Mouse (Mus musculus): Measurements from ENCODE around the gene BC028528.
"Not testable (repeated sequence)": the region's sequence is repeated elsewhere in the genome, so short reads cannot be mapped to it uniquely, and the experiment has no call there.

BC028528 gene

DNA sequence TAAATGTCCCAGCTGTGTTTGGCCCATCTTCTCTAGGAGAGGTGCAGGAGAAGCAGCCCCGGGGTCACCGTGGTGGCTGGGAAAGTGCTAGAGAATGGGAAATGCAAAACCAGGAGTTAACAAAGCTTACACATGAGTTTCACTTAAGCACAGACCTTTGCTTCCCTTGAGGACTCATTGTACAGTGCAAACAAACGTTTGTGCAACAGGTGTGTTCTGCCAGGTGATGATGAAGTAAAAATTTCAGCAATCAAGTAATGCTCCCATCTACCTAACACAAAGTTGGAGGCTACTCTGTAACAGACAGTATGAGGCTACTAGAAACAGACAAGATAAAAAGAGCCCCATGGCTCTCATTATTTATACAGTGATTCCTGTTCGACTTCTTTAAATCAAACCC lies 12.7 kb downstream of the BC028528 start:
- in situ Hi-C loops (cut with MboI, MseI), result no loop called here

DNA sequence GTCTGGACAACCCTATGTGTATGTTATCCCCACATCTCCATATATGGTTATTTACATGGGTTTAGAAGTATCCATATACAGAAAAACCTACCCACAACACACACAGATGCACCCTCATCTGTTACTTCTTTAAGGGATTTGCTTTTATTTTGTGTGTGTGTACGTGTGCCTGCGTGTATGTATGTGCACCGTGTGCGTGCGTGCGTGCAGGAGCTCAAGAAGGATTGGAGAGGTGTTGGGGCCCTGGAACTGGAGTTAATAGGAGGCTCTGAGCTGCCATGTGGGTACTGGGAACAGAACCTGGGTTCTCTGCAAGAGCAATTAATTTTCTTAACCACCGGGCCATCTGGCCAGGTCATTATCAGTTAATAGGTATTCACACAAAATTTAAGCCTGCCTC lies 19.8 kb downstream of the BC028528 start:
- in situ Hi-C loops (cut with MboI, MseI), result no loop called here

GRCm38 (mm10) chr3:95871392-95871867 lies 20.4 kb downstream of the BC028528 start, which contains the start of gene Mrps21:
TSS of gene Mrps21 (minus strand) at chr3:95871519.
- in situ Hi-C loops (cut with MboI, MseI), result no loop called here

DNA sequence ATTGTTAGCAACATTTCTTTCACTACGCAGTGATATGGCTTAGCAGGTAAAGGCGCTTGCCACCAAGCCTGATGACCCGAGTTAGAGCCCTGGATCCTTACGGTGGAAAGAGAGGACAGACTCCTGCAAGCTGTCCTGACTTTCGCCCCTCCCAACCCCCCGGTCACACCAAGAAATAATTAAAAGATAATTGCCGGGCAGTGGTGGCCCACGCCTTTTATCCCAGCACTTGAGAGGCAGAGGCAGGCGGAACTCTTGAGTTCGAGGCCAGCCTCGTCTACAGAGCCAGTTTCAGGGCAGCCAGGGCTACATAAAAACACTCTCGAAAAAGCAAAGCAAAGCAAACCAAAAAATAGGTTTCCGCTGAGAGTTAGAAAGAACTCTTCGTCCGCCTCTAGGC lies 20.8 kb downstream of the BC028528 start:
- in situ Hi-C loops (cut with MboI, MseI), result no loop called here

- in situ Hi-C loops (cut with MboI, MseI), result no loop called here
Measured at GRCm38 (mm10) chr3:95867408-95867807, 24.4 kb downstream of the BC028528 start.

GRCm38 (mm10) chr3:95866071-95866470 lies 25.7 kb downstream of the BC028528 start:
- in situ Hi-C loops (cut with MboI, MseI), result no loop called here

- in situ Hi-C loops (cut with MboI, MseI), result no loop called here
Measured at GRCm38 (mm10) chr3:95865571-95865970, 26.2 kb downstream of the BC028528 start.

- in situ Hi-C loops (cut with MboI, MseI), result no loop called here
Measured at GRCm38 (mm10) chr3:95865050-95865449, 26.8 kb downstream of the BC028528 start.

DNA sequence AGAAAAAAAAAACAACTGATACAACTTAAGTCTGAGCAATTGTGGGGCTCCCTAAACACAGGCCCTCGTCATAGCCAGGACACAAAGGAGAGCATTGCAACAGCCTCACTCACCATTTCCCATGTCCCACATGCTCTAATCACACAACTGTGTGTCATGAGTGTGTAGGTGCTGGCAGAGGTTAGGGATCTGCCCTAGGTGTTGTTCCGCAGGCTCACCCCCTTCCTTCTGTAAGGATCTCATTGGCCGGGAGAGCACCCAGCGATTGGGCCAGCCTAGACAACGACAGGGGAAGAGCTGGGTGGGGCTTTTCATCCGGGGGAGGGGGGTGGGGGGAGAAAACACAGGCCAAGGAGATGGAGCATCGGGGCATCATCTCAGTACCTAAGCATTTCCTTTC lies 28.2 kb downstream of the BC028528 start:
- in situ Hi-C loops (cut with MboI, MseI), result no loop called here

DNA sequence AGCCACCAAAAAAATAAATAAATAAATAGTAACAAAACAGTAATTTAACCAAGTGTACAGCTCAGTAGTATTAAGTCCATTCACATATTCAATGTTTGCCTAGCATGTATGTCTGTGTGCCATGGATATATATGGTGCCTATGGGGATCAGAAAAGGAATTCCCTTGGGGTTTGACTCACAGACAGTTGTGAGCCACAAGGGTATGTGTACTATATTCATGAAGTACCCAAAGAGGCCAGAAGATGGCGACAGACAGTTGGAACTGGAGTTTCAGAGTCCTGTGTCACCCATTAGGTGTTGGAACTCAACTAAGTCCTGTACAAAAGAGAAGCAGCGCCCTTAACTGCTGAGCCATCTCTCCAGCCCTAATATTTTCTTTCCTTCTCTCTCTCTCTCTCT lies 30.0 kb downstream of the BC028528 start:
- in situ Hi-C loops (cut with MboI, MseI), result no loop called here

DNA sequence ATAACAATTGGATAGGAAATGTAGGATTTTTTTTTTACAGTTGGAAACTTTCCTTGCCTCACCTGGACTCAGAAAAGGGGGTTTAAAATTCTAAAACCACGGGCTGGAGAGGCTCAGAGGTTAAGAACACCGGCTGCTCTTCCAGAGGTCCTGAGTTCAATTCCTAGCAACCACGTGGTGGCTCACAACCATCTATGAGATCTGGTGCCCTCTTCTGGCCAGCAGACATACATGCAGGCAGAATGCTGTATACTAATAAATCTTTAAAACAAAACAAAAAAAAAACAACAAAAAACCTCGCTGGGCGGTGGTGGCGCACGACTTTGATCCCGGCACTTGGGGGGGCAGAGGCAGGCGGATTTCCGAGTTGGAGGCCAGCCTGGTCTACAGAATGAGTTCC lies 30.6 kb downstream of the BC028528 start:
- in situ Hi-C loops (cut with MboI, MseI), result no loop called here

DNA sequence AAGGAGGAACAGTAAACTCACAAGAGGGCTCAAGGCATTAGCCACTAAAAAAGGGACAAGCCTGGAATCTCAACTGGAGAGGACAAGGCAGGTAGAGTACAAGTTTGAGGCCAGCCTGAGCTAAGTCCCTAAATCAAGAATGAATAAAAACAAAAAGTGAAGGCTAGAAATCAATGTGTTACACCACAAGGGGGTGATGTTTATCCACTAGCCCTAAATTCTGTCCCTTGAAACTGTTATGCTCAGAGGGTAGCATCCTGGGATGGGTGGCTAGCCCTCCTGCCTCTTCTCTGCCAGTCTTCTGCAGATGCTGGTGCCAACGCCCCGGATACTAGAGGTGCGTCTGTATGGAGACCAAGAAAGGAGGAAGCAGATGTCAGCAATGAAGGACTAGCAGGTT lies 31.5 kb downstream of the BC028528 start:
- in situ Hi-C loops (cut with MboI, MseI), result no loop called here

- in situ Hi-C loops (cut with MboI, MseI), result not testable (repeated sequence)
Measured at GRCm38 (mm10) chr3:95858278-95858677, 33.5 kb downstream of the BC028528 start.

DNA sequence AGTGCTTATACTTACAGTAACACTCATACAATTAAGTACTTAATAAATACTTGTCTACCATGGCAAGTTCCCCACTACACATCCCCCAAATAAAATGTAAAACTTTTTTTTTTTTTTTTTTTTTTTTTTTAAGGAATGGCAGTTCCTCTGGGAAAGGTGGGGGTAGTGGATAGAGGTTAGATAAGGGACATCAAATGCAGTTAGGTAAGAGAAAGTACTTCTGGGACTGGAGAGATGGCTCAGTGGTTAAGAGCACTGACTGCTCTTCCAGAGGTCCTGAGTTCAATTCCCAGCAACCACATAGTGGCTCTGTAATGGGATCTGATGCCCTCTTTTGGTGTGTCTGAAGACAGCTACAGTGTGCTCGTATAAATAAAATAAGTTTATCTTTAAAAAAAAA lies 34.8 kb downstream of the BC028528 start:
- in situ Hi-C loops (cut with MboI, MseI), result not testable (repeated sequence)

DNA sequence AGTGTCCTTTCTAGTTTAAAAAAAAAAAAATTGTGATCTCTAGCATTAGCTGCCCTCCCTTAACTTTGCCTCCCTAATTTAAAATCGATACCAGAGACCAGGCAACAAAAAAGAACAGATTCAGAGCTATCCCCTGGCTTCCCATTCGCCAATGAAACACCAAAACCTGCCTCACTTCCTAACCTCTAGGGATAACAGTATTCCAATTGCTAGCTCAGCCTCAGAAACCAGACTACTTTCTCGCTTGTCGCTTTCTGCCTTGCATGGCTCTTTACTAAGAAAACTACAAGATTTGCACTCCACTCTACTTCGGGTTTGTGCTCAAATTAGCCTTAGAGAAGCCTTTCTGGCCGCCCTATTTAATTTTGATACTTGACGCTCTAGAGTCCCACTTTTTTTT lies 35.7 kb downstream of the BC028528 start:
- in situ Hi-C loops (cut with MboI, MseI), result no loop called here

DNA sequence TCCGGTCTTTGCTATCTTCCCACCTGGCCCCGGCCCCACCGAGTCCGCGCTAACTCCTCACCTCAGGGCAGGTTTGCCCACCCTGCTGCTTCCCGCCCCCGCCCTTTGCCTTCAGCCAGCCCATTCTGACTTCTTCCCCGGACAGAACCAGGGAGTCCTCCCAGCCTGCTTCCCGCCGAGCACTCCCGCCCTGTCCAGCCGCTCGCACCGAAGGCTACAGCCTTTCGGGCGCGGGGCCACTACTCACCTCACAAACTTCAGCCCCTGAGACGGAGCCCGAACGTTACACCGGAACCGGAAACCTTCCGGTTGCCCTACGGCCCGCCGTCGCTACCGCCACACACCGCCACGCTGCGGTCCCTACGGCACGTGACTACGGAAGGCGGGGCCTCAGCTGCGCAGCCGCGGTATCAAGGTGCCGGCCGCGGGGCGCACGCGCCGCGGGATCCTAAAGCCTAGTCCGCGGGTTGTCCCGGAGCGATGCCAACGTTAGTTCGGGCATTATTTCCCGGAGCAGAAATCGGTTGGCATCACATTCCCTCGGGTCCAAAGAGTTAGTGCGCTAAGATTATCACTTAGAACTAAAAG lies 36.2 kb downstream of the BC028528 start, which contains the start of gene Prpf3:
Prpf3 (minus strand) TSS at position 384 of the 588 bp plus-strand sequence.
- in situ Hi-C loops (cut with MboI, MseI), result no loop called here

DNA sequence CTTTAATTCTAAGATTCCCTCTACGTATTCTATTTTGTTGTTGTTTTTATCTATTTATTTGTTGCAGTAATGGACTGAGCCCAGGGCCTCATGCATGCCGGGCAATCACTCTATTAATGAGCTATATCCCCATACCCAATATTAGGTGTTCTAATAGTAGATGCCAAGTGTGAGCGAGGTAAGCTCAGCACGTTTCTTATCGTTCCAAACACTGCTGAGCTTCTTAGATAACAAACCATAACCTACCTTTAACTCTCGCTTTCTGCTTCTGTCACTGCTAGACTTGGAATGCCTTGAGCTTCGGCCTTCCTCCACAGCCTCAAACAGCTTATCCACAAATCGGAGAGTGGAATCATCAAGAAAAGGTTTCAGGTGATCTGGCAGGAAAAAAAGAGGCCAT lies 40.5 kb downstream of the BC028528 start:
- in situ Hi-C loops (cut with MboI, MseI), result loop anchor here (5.0 kb wide), 1 partner anchor 79 kb away; no protein-coding TSS in a partner anchor

DNA sequence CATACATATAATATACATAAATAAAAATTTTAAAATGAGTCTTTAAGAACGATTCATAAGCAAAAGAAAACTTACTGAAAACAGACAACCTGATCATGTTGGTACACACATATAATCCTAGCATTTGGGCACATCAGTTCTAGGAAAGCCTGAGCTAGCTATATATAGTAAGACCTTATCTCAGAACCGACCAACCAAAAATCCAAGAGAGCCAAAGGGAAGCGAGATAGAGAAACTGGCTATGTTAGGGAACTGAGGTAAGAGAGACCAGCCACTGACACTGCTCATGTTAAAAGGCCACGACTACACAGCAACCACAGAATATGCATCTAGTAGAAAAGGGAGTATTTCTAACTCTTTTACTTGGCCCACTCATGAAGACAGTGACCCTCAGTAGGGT lies 41.2 kb downstream of the BC028528 start:
- in situ Hi-C loops (cut with MboI, MseI), result loop anchor here (5.0 kb wide), 1 partner anchor 78 kb away; no protein-coding TSS in a partner anchor

- in situ Hi-C loops (cut with MboI, MseI), result no loop called here
Measured at GRCm38 (mm10) chr3:95842503-95843214, 49.1 kb downstream of the BC028528 start.

DNA sequence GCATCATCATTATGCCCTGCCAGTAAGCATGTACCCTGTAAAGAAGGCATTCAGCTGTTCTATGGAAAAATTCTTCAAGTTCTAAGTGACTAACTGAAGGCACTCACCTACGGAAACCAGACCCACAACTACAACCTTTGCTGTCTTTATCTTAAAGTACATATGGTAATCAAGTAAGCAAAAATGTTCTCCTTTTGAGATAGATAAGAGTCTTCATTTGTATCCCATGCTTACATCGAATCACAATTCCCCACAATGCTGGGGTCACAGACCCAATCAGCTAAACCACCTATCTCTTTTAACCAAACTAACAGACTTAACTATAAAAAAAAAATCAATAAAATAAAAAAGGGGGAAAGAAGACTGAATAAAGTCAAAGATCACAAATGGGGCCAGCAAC lies 52.6 kb downstream of the BC028528 start:
- in situ Hi-C loops (cut with MboI, MseI), result no loop called here
